Mouse (Mus musculus): ENCODE results near the gene Ccdc12. TPM values are rescaled to one million over a fixed set of nuclear protein-coding genes. Genes with fewer than 3 reads are reported as not detected.

Ccdc12 gene
- polyA plus RNA-seq, 1 experiment, result 125 TPM

GRCm38 (mm10) chr9:110713389-110713788 lies 57.1 kb downstream of the Ccdc12 start:
- WGBS, result 73% methylated on average over 1 of the region's 1 CpGs
- Histone ChIP-seq H3K4me1 (ENCODE audit: control insufficient read depth, insufficient read depth, low read length) (peaks cover 7% of the 10 kb centered on the region; the same call in 1 of the 2 replicates), H3K27ac (ENCODE audit: insufficient read depth, low read depth, low read length) (no peak overlapping the region), H3K27me3 (replicated peaks; ENCODE audit: control insufficient read depth, insufficient read depth, low read length) (no peaks in the 10 kb centered on the region), H3K36me3 (ENCODE audit: control insufficient read depth, insufficient read depth, low read length) (no peaks in the 10 kb centered on the region), H3K4me3 (ENCODE audit: insufficient read depth, low read depth, low read length) (no peak overlapping the region)
- no peak for DNase-seq
- no peak for TF ChIP-seq CTCF (conservative IDR thresholded peaks at IDR 0.05; ENCODE audit: insufficient read depth, insufficient read length, low read depth, low read length)
- no peak for TF ChIP-seq POLR2A (IDR thresholded peaks at IDR 0.05; ENCODE audit: low read depth, low read length)

- Histone ChIP-seq H3K27ac (ENCODE audit: insufficient read depth, low read depth, low read length) (no peak overlapping the region), H3K4me3 (ENCODE audit: insufficient read depth, low read depth, low read length) (no peak overlapping the region), H3K4me1 (ENCODE audit: control insufficient read depth, insufficient read depth, low read length) (peaks cover 7% of the 10 kb centered on the region; the same call in 1 of the 2 replicates), H3K36me3 (ENCODE audit: control insufficient read depth, insufficient read depth, low read length) (no peaks in the 10 kb centered on the region), H3K27me3 (replicated peaks; ENCODE audit: control insufficient read depth, insufficient read depth, low read length) (no peaks in the 10 kb centered on the region)
- 11% methylated on average over 1 of the region's 1 CpGs for WGBS
- no peak for DNase-seq
- no peak for TF ChIP-seq POLR2A (IDR thresholded peaks at IDR 0.05; ENCODE audit: low read depth, low read length)
- peak; percentile 49; the same call in 1 of the 2 replicates for TF ChIP-seq CTCF (conservative IDR thresholded peaks at IDR 0.05; ENCODE audit: insufficient read depth, insufficient read length, low read depth, low read length)
Measured at GRCm38 (mm10) chr9:110715426-110715825, 59.1 kb downstream of the Ccdc12 start.

GRCm38 (mm10) chr9:110716775-110717174 lies 60.5 kb downstream of the Ccdc12 start:
- DNase-seq, result peak; percentile 78
- 31% methylated on average over 4 of the region's 4 CpGs for WGBS
- Histone ChIP-seq H3K27ac (ENCODE audit: insufficient read depth, low read depth, low read length) (no peak overlapping the region), H3K4me3 (ENCODE audit: insufficient read depth, low read depth, low read length) (no peak overlapping the region), H3K36me3 (ENCODE audit: control insufficient read depth, insufficient read depth, low read length) (no peaks in the 10 kb centered on the region), H3K4me1 (ENCODE audit: control insufficient read depth, insufficient read depth, low read length) (peaks cover 4% of the 10 kb centered on the region; the same call in 1 of the 2 replicates), H3K27me3 (replicated peaks; ENCODE audit: control insufficient read depth, insufficient read depth, low read length) (no peaks in the 10 kb centered on the region)
- TF ChIP-seq POLR2A (IDR thresholded peaks at IDR 0.05; ENCODE audit: low read depth, low read length) (no peak), CTCF (conservative IDR thresholded peaks at IDR 0.05; ENCODE audit: insufficient read depth, insufficient read length, low read depth, low read length) (peak; percentile 88)

GRCm38 (mm10) chr9:110718071-110718470 lies 61.8 kb downstream of the Ccdc12 start:
- Histone ChIP-seq H3K36me3 (ENCODE audit: control insufficient read depth, insufficient read depth, low read length) (no peaks in the 10 kb centered on the region), H3K4me3 (ENCODE audit: insufficient read depth, low read depth, low read length) (no peak overlapping the region), H3K27ac (ENCODE audit: insufficient read depth, low read depth, low read length) (0 out of 2 replicates have a peak overlapping the region, but pooled peaks have one; percentile 12), H3K4me1 (ENCODE audit: control insufficient read depth, insufficient read depth, low read length) (no peaks in the 10 kb centered on the region), H3K27me3 (replicated peaks; ENCODE audit: control insufficient read depth, insufficient read depth, low read length) (no peaks in the 10 kb centered on the region)
- TF ChIP-seq POLR2A (IDR thresholded peaks at IDR 0.05; ENCODE audit: low read depth, low read length) (no peak), CTCF (conservative IDR thresholded peaks at IDR 0.05; ENCODE audit: insufficient read depth, insufficient read length, low read depth, low read length) (no peak)
- no peak for DNase-seq
- WGBS, result 71% methylated on average over 6 of the region's 6 CpGs

GRCm38 (mm10) chr9:110718810-110719209 lies 62.5 kb downstream of the Ccdc12 start:
- no peaks in the 10 kb centered on the region for H3K4me1 ChIP-seq (ENCODE audit: control insufficient read depth, insufficient read depth, low read length)
- no peaks in the 10 kb centered on the region for H3K27me3 ChIP-seq (replicated peaks; ENCODE audit: control insufficient read depth, insufficient read depth, low read length)
- H3K4me3 ChIP-seq (ENCODE audit: insufficient read depth, low read depth, low read length), result no peak overlapping the region
- H3K36me3 ChIP-seq (ENCODE audit: control insufficient read depth, insufficient read depth, low read length), result no peaks in the 10 kb centered on the region
- 47% methylated on average over 3 of the region's 3 CpGs for WGBS
- H3K27ac ChIP-seq (ENCODE audit: insufficient read depth, low read depth, low read length), result no peak overlapping the region
- DNase-seq, result peak; percentile 59
- TF ChIP-seq POLR2A (IDR thresholded peaks at IDR 0.05; ENCODE audit: low read depth, low read length), result no peak
- TF ChIP-seq CTCF (conservative IDR thresholded peaks at IDR 0.05; ENCODE audit: insufficient read depth, insufficient read length, low read depth, low read length), result no peak

- no peak overlapping the region for H3K4me3 ChIP-seq (ENCODE audit: insufficient read depth, low read depth, low read length)
- no peak for DNase-seq
- H3K36me3 ChIP-seq (ENCODE audit: control insufficient read depth, insufficient read depth, low read length), result peaks cover 8% of the 10 kb centered on the region
- H3K27me3 ChIP-seq (replicated peaks; ENCODE audit: control insufficient read depth, insufficient read depth, low read length), result no peaks in the 10 kb centered on the region
- TF ChIP-seq POLR2A (IDR thresholded peaks at IDR 0.05; ENCODE audit: low read depth, low read length), result no peak
- no peak for TF ChIP-seq CTCF (conservative IDR thresholded peaks at IDR 0.05; ENCODE audit: insufficient read depth, insufficient read length, low read depth, low read length)
- H3K4me1 ChIP-seq (ENCODE audit: control insufficient read depth, insufficient read depth, low read length), result no peaks in the 10 kb centered on the region
- WGBS, result 52% methylated on average over 5 of the region's 5 CpGs
- H3K27ac ChIP-seq (ENCODE audit: insufficient read depth, low read depth, low read length), result no peak overlapping the region
Measured at GRCm38 (mm10) chr9:110719977-110720376, 63.7 kb downstream of the Ccdc12 start.

- Histone ChIP-seq H3K4me3 (ENCODE audit: insufficient read depth, low read depth, low read length) (no peak overlapping the region), H3K4me1 (ENCODE audit: control insufficient read depth, insufficient read depth, low read length) (no peaks in the 10 kb centered on the region), H3K27ac (ENCODE audit: insufficient read depth, low read depth, low read length) (no peak overlapping the region), H3K36me3 (ENCODE audit: control insufficient read depth, insufficient read depth, low read length) (peaks cover 8% of the 10 kb centered on the region), H3K27me3 (replicated peaks; ENCODE audit: control insufficient read depth, insufficient read depth, low read length) (no peaks in the 10 kb centered on the region)
- no peak for TF ChIP-seq POLR2A (IDR thresholded peaks at IDR 0.05; ENCODE audit: low read depth, low read length)
- TF ChIP-seq CTCF (conservative IDR thresholded peaks at IDR 0.05; ENCODE audit: insufficient read depth, insufficient read length, low read depth, low read length), result no peak
- whole genome bisulfite sequencing, result 85% methylated on average over 10 of the region's 10 CpGs
- no peak for DNase-seq
Measured at GRCm38 (mm10) chr9:110722060-110722459, 65.8 kb downstream of the Ccdc12 start.
